Mouse (Mus musculus) MN1 (cell line): Measurements from ENCODE around the gene Il18.

Source experiments
- DNase-seq: peaks from one replicate; pipeline ENCODE4 v3.0.0-alpha.2; 2016; ENCODE audit warnings: low spot score

The Il18 gene

GRCm38 (mm10) chr9:50554241-50555093, at the start of gene Il18:
TSS of gene Il18 (plus strand) at chr9:50554827.
- no peak for DNase-seq

GRCm38 (mm10) chr9:50505405-50505804, 49.2 kb upstream of the Il18 start:
- DNase-seq, result no peak

GRCm38 (mm10) chr9:50507570-50507969, 47.1 kb upstream of the Il18 start:
- DNase-seq, result no peak

GRCm38 (mm10) chr9:50515462-50515861, 39.2 kb upstream of the Il18 start:
- no peak for DNase-seq

GRCm38 (mm10) chr9:50518781-50519180, 35.8 kb upstream of the Il18 start:
- DNase-seq, result no peak

GRCm38 (mm10) chr9:50520748-50521147, 33.9 kb upstream of the Il18 start:
- no peak for DNase-seq

GRCm38 (mm10) chr9:50521562-50521961, 33.1 kb upstream of the Il18 start:
- no peak for DNase-seq

- no peak for DNase-seq
Observed at GRCm38 (mm10) chr9:50522574-50522973, 32.1 kb upstream of the Il18 start.

- no peak for DNase-seq
Observed at GRCm38 (mm10) chr9:50524936-50525335, 29.7 kb upstream of the Il18 start.

- no peak for DNase-seq
Observed at GRCm38 (mm10) chr9:50525585-50525984, 29.0 kb upstream of the Il18 start.

- DNase-seq, result peak; percentile 29
Observed at GRCm38 (mm10) chr9:50527860-50528259, 26.8 kb upstream of the Il18 start.

GRCm38 (mm10) chr9:50528293-50528892, 26.2 kb upstream of the Il18 start, which contains the start of gene Pts:
TSS of gene Pts (minus strand) at chr9:50528724.
- peak; percentile 97 for DNase-seq

GRCm38 (mm10) chr9:50530890-50531289, 23.7 kb upstream of the Il18 start:
- peak; percentile 51 for DNase-seq

- DNase-seq, result no peak
Observed at GRCm38 (mm10) chr9:50533328-50533727, 21.3 kb upstream of the Il18 start.

GRCm38 (mm10) chr9:50533791-50534190, 20.8 kb upstream of the Il18 start:
- peak; percentile 19 for DNase-seq

- no peak for DNase-seq
Observed at GRCm38 (mm10) chr9:50535930-50536329, 18.7 kb upstream of the Il18 start.

- no peak for DNase-seq
Observed at GRCm38 (mm10) chr9:50536603-50537135, 18.0 kb upstream of the Il18 start.

GRCm38 (mm10) chr9:50537295-50537694, 17.3 kb upstream of the Il18 start:
- DNase-seq, result no peak

- no peak for DNase-seq
Observed at GRCm38 (mm10) chr9:50540170-50540569, 14.5 kb upstream of the Il18 start.

GRCm38 (mm10) chr9:50542401-50542800, 12.2 kb upstream of the Il18 start:
- DNase-seq, result no peak

- no peak for DNase-seq
Observed at GRCm38 (mm10) chr9:50547859-50548478, 6.7 kb upstream of the Il18 start.

- no peak for DNase-seq
Observed at GRCm38 (mm10) chr9:50548936-50549335, 5.7 kb upstream of the Il18 start.

- DNase-seq, result no peak
Observed at GRCm38 (mm10) chr9:50552206-50552605, 2.4 kb upstream of the Il18 start.
